Mouse (Mus musculus): ENCODE measurements at regions not wholly inside any gene's neighbourhood (a gene's known extent, or its start where the extent isn't known, plus 50 kb on each side); places are given as distances from the start of the nearest gene placed in this dataset.
"Not testable (repeated sequence)": the region's sequence is repeated elsewhere in the genome, so short reads cannot be mapped to it uniquely, and the experiment has no call there.

- ATAC-seq: no peak
Measured at GRCm38 (mm10) chr14:114485781-114486180, 606.2 kb upstream of the Gpc5 start.

- not testable (repeated sequence) for ATAC-seq
Measured at GRCm38 (mm10) chr14:114493371-114493770, 598.6 kb upstream of the Gpc5 start.

GRCm38 (mm10) chr14:114504976-114505375, 587.0 kb upstream of the Gpc5 start:
- ATAC-seq: no peak

- no peak for ATAC-seq
Measured at GRCm38 (mm10) chr14:114547910-114548680, 543.9 kb upstream of the Gpc5 start.

GRCm38 (mm10) chr14:114549101-114549500, 542.9 kb upstream of the Gpc5 start:
- ATAC-seq: no peak

- no peak for ATAC-seq
Measured at GRCm38 (mm10) chr14:114566411-114567030, 525.5 kb upstream of the Gpc5 start.

GRCm38 (mm10) chr14:114567673-114568309, 524.2 kb upstream of the Gpc5 start:
- ATAC-seq: no peak

GRCm38 (mm10) chr14:114587367-114588064, 504.5 kb upstream of the Gpc5 start:
- ATAC-seq: no peak

GRCm38 (mm10) chr14:114609296-114609695, 482.7 kb upstream of the Gpc5 start:
- no peak for ATAC-seq

- ATAC-seq: no peak
Measured at GRCm38 (mm10) chr14:114612400-114612799, 479.6 kb upstream of the Gpc5 start.

GRCm38 (mm10) chr14:114656636-114657035, 435.4 kb upstream of the Gpc5 start:
- no peak for ATAC-seq

- no peak for ATAC-seq
Measured at GRCm38 (mm10) chr14:114662028-114662427, 430.0 kb upstream of the Gpc5 start.

- ATAC-seq: no peak
Measured at GRCm38 (mm10) chr14:114685133-114685532, 406.9 kb upstream of the Gpc5 start.

- ATAC-seq: no peak
Measured at GRCm38 (mm10) chr14:114694930-114695329, 397.1 kb upstream of the Gpc5 start.

- ATAC-seq: no peak
Measured at GRCm38 (mm10) chr14:114697543-114697942, 394.5 kb upstream of the Gpc5 start.

GRCm38 (mm10) chr14:114723080-114723479, 368.9 kb upstream of the Gpc5 start:
- ATAC-seq: no peak

- ATAC-seq: no peak
Measured at GRCm38 (mm10) chr14:114767323-114767722, 324.7 kb upstream of the Gpc5 start.

GRCm38 (mm10) chr14:114776723-114777122, 315.3 kb upstream of the Gpc5 start:
- no peak for ATAC-seq

GRCm38 (mm10) chr14:114781821-114782220, 310.2 kb upstream of the Gpc5 start:
- ATAC-seq: no peak

GRCm38 (mm10) chr14:114790946-114791830, 300.8 kb upstream of the Gpc5 start:
- no peak for ATAC-seq

- ATAC-seq: no peak
Measured at GRCm38 (mm10) chr14:114791831-114792224, 300.2 kb upstream of the Gpc5 start.

GRCm38 (mm10) chr14:114804643-114805042, 287.4 kb upstream of the Gpc5 start:
- no peak for ATAC-seq
